Mouse (Mus musculus): Measurements from ENCODE around the gene Lag3. TPM values are rescaled to one million over a fixed set of nuclear protein-coding genes. Genes with fewer than 3 reads are reported as not detected.

Gene Lag3
- polyA plus RNA-seq, 1 experiment from 2014 or later, result 2.7 TPM

- WGBS, result 56% methylated on average over 6 of the region's 7 CpGs
- H3K4me1 ChIP-seq (ENCODE audit: control insufficient read depth, insufficient read depth, low read length), result peaks cover 13% of the 10 kb centered on the region
- ATAC-seq (no peak), DNase-seq (ENCODE audit: low spot score) (no peak)
- H3K9ac ChIP-seq (ENCODE audit: low read length), result no peak overlapping the region
- H3K9me3 ChIP-seq (replicated peaks; ENCODE audit: control insufficient read depth, low read length), result no peaks in the 10 kb centered on the region
- no peaks in the 10 kb centered on the region for H3K27me3 ChIP-seq (replicated peaks; ENCODE audit: control insufficient read depth, insufficient read depth, low read length)
- no peak overlapping the region for H3K27ac ChIP-seq (ENCODE audit: low read depth, low read length)
- H3K4me3 ChIP-seq (ENCODE audit: low read depth, low read length), result no peak overlapping the region
- H3K36me3 ChIP-seq (ENCODE audit: control insufficient read depth, insufficient read depth, low read length), result no peaks in the 10 kb centered on the region
- H3K4me2 ChIP-seq (ENCODE audit: low read length), result no peak overlapping the region
Measured at GRCm38 (mm10) chr6:124866560-124866959, 44.9 kb downstream of the Lag3 start.

- WGBS, result 60% methylated on average over 18 of the region's 18 CpGs
- H3K9me3 ChIP-seq (replicated peaks; ENCODE audit: control insufficient read depth, low read length), result no peaks in the 10 kb centered on the region
- ATAC-seq, result no peak
- H3K4me2 ChIP-seq (ENCODE audit: low read length), result no peak overlapping the region
- DNase-seq (ENCODE audit: low spot score), result no peak
- no peaks in the 10 kb centered on the region for H3K27me3 ChIP-seq (replicated peaks; ENCODE audit: control insufficient read depth, insufficient read depth, low read length)
- H3K4me3 ChIP-seq (ENCODE audit: low read depth, low read length), result no peak overlapping the region
- 0 out of 2 replicates have a peak, but pooled peaks cover 5% of the 10 kb centered on the region for H3K36me3 ChIP-seq (ENCODE audit: control insufficient read depth, insufficient read depth, low read length)
- H3K4me1 ChIP-seq (ENCODE audit: control insufficient read depth, insufficient read depth, low read length), result peaks cover 15% of the 10 kb centered on the region
- H3K27ac ChIP-seq (ENCODE audit: low read depth, low read length), result no peak overlapping the region
- 0 out of 2 replicates have a peak overlapping the region, but pooled peaks have one; percentile 0 for H3K9ac ChIP-seq (ENCODE audit: low read length)
Measured at GRCm38 (mm10) chr6:124865766-124866362, 45.6 kb downstream of the Lag3 start.

- Histone ChIP-seq H3K9ac (ENCODE audit: low read length) (peak within 1 kb of the TSS; percentile 79), H3K36me3 (ENCODE audit: control insufficient read depth, insufficient read depth, low read length) (0 out of 2 replicates have a peak, but pooled peaks cover 6% of the 10 kb centered on the region), H3K27me3 (replicated peaks; ENCODE audit: control insufficient read depth, insufficient read depth, low read length) (no peaks in the 10 kb centered on the region), H3K4me1 (ENCODE audit: control insufficient read depth, insufficient read depth, low read length) (peaks cover 18% of the 10 kb centered on the region), H3K4me3 (ENCODE audit: low read depth, low read length) (peak within 1 kb of the TSS; percentile 60), H3K4me2 (ENCODE audit: low read length) (peak within 1 kb of the TSS; percentile 77), H3K9me3 (replicated peaks; ENCODE audit: control insufficient read depth, low read length) (no peaks in the 10 kb centered on the region), H3K27ac (ENCODE audit: low read depth, low read length) (peak within 1 kb of the TSS; percentile 90)
- ATAC-seq (peak; percentile 70), DNase-seq (ENCODE audit: low spot score) (peak; percentile 74)
- 2% methylated on average over 32 of the region's 43 CpGs for WGBS
Measured at GRCm38 (mm10) chr6:124863658-124864298, 47.7 kb downstream of the Lag3 start, which contains the start of gene Gpr162. Gene Gpr162 (minus strand): TSS chr6:124863983.

GRCm38 (mm10) chr6:124863125-124863657, 48.3 kb downstream of the Lag3 start:
- Histone ChIP-seq H3K36me3 (ENCODE audit: control insufficient read depth, insufficient read depth, low read length) (0 out of 2 replicates have a peak, but pooled peaks cover 10% of the 10 kb centered on the region), H3K4me1 (ENCODE audit: control insufficient read depth, insufficient read depth, low read length) (peaks cover 22% of the 10 kb centered on the region), H3K4me2 (ENCODE audit: low read length) (peak overlapping the region; percentile 77), H3K27me3 (replicated peaks; ENCODE audit: control insufficient read depth, insufficient read depth, low read length) (no peaks in the 10 kb centered on the region), H3K27ac (ENCODE audit: low read depth, low read length) (peak overlapping the region; percentile 90), H3K9ac (ENCODE audit: low read length) (peak overlapping the region; percentile 79), H3K9me3 (replicated peaks; ENCODE audit: control insufficient read depth, low read length) (no peaks in the 10 kb centered on the region), H3K4me3 (ENCODE audit: low read depth, low read length) (peak overlapping the region; percentile 60)
- peak; percentile 42 for DNase-seq (ENCODE audit: low spot score)
- WGBS, result 1% methylated on average over 10 of the region's 16 CpGs
- peak; percentile 22 for ATAC-seq

- peak overlapping the region; percentile 90 for H3K27ac ChIP-seq (ENCODE audit: low read depth, low read length)
- 12% methylated on average over 8 of the region's 8 CpGs for WGBS
- peaks cover 25% of the 10 kb centered on the region for H3K4me1 ChIP-seq (ENCODE audit: control insufficient read depth, insufficient read depth, low read length)
- DNase-seq (ENCODE audit: low spot score), result no peak
- H3K9me3 ChIP-seq (replicated peaks; ENCODE audit: control insufficient read depth, low read length), result no peaks in the 10 kb centered on the region
- 0 out of 2 replicates have a peak, but pooled peaks cover 10% of the 10 kb centered on the region for H3K36me3 ChIP-seq (ENCODE audit: control insufficient read depth, insufficient read depth, low read length)
- H3K27me3 ChIP-seq (replicated peaks; ENCODE audit: control insufficient read depth, insufficient read depth, low read length), result no peaks in the 10 kb centered on the region
- peak overlapping the region; percentile 60 for H3K4me3 ChIP-seq (ENCODE audit: low read depth, low read length)
- no peak; the same call in 1 of the 2 replicates for ATAC-seq
- peak overlapping the region; percentile 79 for H3K9ac ChIP-seq (ENCODE audit: low read length)
- peak overlapping the region; percentile 77 for H3K4me2 ChIP-seq (ENCODE audit: low read length)
Measured at GRCm38 (mm10) chr6:124862406-124863124, 48.9 kb downstream of the Lag3 start.

GRCm38 (mm10) chr6:124861802-124862201, 49.7 kb downstream of the Lag3 start:
- Histone ChIP-seq H3K4me2 (ENCODE audit: low read length) (peak overlapping the region; percentile 77), H3K9me3 (replicated peaks; ENCODE audit: control insufficient read depth, low read length) (no peaks in the 10 kb centered on the region), H3K4me3 (ENCODE audit: low read depth, low read length) (peak overlapping the region; percentile 60; the same call in 1 of the 2 replicates), H3K27ac (ENCODE audit: low read depth, low read length) (peak overlapping the region; percentile 90; the same call in 1 of the 2 replicates), H3K27me3 (replicated peaks; ENCODE audit: control insufficient read depth, insufficient read depth, low read length) (no peaks in the 10 kb centered on the region), H3K9ac (ENCODE audit: low read length) (peak overlapping the region; percentile 79; the same call in 1 of the 2 replicates), H3K4me1 (ENCODE audit: control insufficient read depth, insufficient read depth, low read length) (peaks cover 25% of the 10 kb centered on the region), H3K36me3 (ENCODE audit: control insufficient read depth, insufficient read depth, low read length) (0 out of 2 replicates have a peak, but pooled peaks cover 10% of the 10 kb centered on the region)
- DNase-seq (ENCODE audit: low spot score) (no peak), ATAC-seq (no peak)
- WGBS, result 35% methylated on average over 3 of the region's 3 CpGs

- Histone ChIP-seq H3K4me1 (ENCODE audit: control insufficient read depth, insufficient read depth, low read length) (peaks cover 30% of the 10 kb centered on the region), H3K4me2 (ENCODE audit: low read length) (peak overlapping the region; percentile 77), H3K9me3 (replicated peaks; ENCODE audit: control insufficient read depth, low read length) (no peaks in the 10 kb centered on the region), H3K36me3 (ENCODE audit: control insufficient read depth, insufficient read depth, low read length) (0 out of 2 replicates have a peak, but pooled peaks cover 10% of the 10 kb centered on the region), H3K4me3 (ENCODE audit: low read depth, low read length) (0 out of 2 replicates have a peak overlapping the region, but pooled peaks have one; percentile 60), H3K27ac (ENCODE audit: low read depth, low read length) (no peak overlapping the region; the same call in 1 of the 2 replicates), H3K27me3 (replicated peaks; ENCODE audit: control insufficient read depth, insufficient read depth, low read length) (no peaks in the 10 kb centered on the region), H3K9ac (ENCODE audit: low read length) (peak overlapping the region; percentile 41; the same call in 1 of the 2 replicates)
- ATAC-seq (no peak), DNase-seq (ENCODE audit: low spot score) (no peak)
- WGBS, result 77% methylated on average over 19 of the region's 19 CpGs
Measured at GRCm38 (mm10) chr6:124861266-124861665, 50.2 kb downstream of the Lag3 start.

- peaks cover 33% of the 10 kb centered on the region for H3K4me1 ChIP-seq (ENCODE audit: control insufficient read depth, insufficient read depth, low read length)
- no peaks in the 10 kb centered on the region for H3K9me3 ChIP-seq (replicated peaks; ENCODE audit: control insufficient read depth, low read length)
- H3K27me3 ChIP-seq (replicated peaks; ENCODE audit: control insufficient read depth, insufficient read depth, low read length), result no peaks in the 10 kb centered on the region
- H3K9ac ChIP-seq (ENCODE audit: low read length), result peak overlapping the region; percentile 47
- no peak overlapping the region for H3K27ac ChIP-seq (ENCODE audit: low read depth, low read length)
- H3K4me2 ChIP-seq (ENCODE audit: low read length), result no peak overlapping the region; the same call in 1 of the 2 replicates
- H3K36me3 ChIP-seq (ENCODE audit: control insufficient read depth, insufficient read depth, low read length), result 0 out of 2 replicates have a peak, but pooled peaks cover 10% of the 10 kb centered on the region
- ATAC-seq, result no peak
- no peak overlapping the region for H3K4me3 ChIP-seq (ENCODE audit: low read depth, low read length)
- no peak for DNase-seq (ENCODE audit: low spot score)
- WGBS, result 77% methylated on average over 9 of the region's 9 CpGs
Measured at GRCm38 (mm10) chr6:124860511-124860910, 51.0 kb downstream of the Lag3 start.

Measured in forebrain, embryonic 14.5 days (tissue).